Mouse (Mus musculus): ENCODE measurements at regions not wholly inside any gene's neighbourhood (a gene's known extent, or its start where the extent isn't known, plus 50 kb on each side); places are given as distances from the start of the nearest gene placed in this dataset.

DNA sequence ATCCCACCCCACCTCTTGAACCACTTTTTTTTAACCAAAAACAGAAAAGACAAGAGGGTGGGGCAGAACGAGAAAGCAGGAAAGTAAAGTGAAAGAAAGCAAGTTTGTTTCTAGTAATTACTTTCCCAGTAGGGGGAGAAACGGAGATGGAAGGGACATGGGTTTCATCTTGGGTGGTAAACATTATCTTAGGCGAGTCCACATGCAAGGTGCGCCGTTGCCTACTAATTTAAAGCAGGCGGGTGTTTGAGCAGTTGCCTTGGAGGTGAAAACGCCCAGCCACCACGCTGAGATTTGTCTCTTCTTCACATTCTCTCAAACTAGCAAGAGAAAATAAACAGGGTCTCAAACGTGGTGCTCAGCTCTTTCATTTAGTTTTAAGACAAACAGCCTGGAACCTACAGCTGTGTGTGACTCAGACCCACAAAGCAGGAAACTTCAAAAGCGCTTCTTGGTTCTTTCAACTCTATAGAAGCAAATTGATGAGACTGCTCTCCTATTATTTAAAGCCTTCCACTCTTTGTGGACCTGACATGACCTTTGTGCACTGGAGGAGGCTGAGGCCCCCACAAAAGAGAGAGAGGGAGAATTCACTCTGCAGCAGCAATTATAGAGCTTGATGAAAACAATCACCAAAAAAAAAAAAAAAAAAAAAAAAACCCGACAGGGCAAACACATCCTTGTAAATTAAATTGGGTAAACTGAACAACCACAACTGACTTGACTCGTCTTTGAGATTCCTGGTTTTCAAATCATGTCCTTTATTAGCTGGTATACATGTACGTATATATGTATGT, 296.6 kb downstream of the Arl4a start:
- no peak for TF ChIP-seq CTCF (IDR thresholded peaks at IDR 0.05; ENCODE audit: control insufficient read depth, insufficient read depth, insufficient replicate concordance, low read depth, low read length)
- no peak for TF ChIP-seq POLR2A (IDR thresholded peaks at IDR 0.05; ENCODE audit: control insufficient read depth, low read depth, low read length)
